Mouse (Mus musculus) neural tube, embryonic 12.5 days (tissue): Measurements from ENCODE around the gene Naip2. TPM values are rescaled to one million over a fixed set of nuclear protein-coding genes. Genes with fewer than 3 reads are reported as not detected.
"Not testable (repeated sequence)": the region's sequence is repeated elsewhere in the genome, so short reads cannot be mapped to it uniquely, and the experiment has no call there.

ENCODE experiments used
- ATAC-seq: fragments of 200-750 bp; cut with Nextera tagmentation; 2 replicates; pipeline ENCODE4 v1.8.0; 2017; ENCODE audit warnings: low read depth, mild to moderate bottlenecking, moderate TSS enrichment, moderate library complexity; ENCODE audit not compliant: low FRiP score
- H3K27ac ChIP-seq: fragments of 300-500 bp; sonication (generic); 2 replicates; pipeline ENCODE4 v1.5.1; 2016
- H3K27me3 ChIP-seq: fragments of 300-500 bp; sonication (generic); replicated peaks from 2 replicates; pipeline ENCODE4 v1.6.1; 2016; ENCODE audit warnings: mild to moderate bottlenecking
- H3K36me3 ChIP-seq: fragments of 300-500 bp; sonication (generic); 2 replicates; pipeline ENCODE4 v1.6.1; 2016; ENCODE audit warnings: mild to moderate bottlenecking
- H3K4me1 ChIP-seq: fragments of 300-500 bp; sonication (generic); 2 replicates; pipeline ENCODE4 v1.6.1; 2016
- H3K4me2 ChIP-seq: fragments of 300-500 bp; sonication (generic); replicated peaks from 2 replicates; pipeline ENCODE4 v1.6.1; 2016; ENCODE audit warnings: mild to moderate bottlenecking
- H3K4me3 ChIP-seq: fragments of 300-500 bp; sonication (generic); 2 replicates; pipeline ENCODE4 v1.5.1; 2016
- H3K9ac ChIP-seq: fragments of 300-500 bp; sonication (generic); 2 replicates; pipeline ENCODE4 v1.6.1; 2016; ENCODE audit warnings: mild to moderate bottlenecking
- H3K9me3 ChIP-seq: fragments of 300-500 bp; sonication (generic); 2 replicates; pipeline ENCODE4 v1.6.1; 2016; ENCODE audit warnings: mild to moderate bottlenecking
- WGBS: fragments of 180-500 bp; shearing (Covaris S2); methylation state at CpG from one replicate; pipeline ENCODE4 v1.1.7; 2016; 5-methylcytosine and 5-hydroxymethylcytosine counted together
- polyA plus RNA-seq: library from polyadenylated mRNA; unstranded; fragments of >200 nt; fragmentation: Nextera tagmentation; extraction: Ambion mirVana; gene quantifications from 2 replicates; pipeline ENCODE4 v1.2.1, GENCODE M21; 2016

The Naip2 gene
- 0.23 and 0.36 TPM in 2 replicates for polyA plus RNA-seq

DNA sequence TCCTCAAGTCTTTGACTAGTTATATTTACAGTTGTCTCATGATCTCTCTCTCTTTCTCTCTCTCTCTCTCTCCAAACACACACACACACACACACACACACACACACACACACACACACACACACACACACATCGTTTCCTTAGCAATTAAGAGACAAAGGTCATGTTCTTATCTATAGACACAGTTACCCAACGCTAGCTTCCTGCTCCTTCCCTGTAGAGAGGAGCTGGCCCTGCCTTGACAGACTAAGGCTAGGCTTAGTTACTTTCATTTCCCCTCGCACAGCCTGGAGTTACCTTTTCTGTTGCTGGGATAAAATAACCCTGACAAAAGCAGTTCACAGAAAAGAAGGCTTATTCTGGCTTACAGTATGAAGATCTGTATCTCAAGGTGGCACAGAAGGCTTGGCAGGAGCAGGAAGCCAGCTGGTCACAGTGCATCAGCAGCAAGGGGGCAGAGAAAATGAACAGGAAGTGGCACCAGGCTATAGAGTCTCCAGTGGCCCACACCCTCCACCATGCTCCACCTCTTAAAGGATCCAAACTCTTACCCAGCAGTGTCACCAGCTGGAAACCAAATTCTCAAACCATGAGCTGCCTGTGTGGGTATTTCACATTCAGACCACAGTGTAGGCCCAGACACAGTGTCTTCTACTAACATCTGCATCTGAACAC, at the start of gene Naip2:
TSS of gene Naip2 (minus strand) at position 434 of the 675 bp plus-strand sequence.
- not testable (repeated sequence) for H3K36me3 ChIP-seq, ATAC-seq, H3K9ac ChIP-seq, H3K4me1 ChIP-seq, H3K27ac ChIP-seq, H3K9me3 ChIP-seq, H3K4me3 ChIP-seq, H3K4me2 ChIP-seq, H3K27me3 ChIP-seq
- 72% methylated on average over 3 of the region's 3 CpGs for WGBS

DNA sequence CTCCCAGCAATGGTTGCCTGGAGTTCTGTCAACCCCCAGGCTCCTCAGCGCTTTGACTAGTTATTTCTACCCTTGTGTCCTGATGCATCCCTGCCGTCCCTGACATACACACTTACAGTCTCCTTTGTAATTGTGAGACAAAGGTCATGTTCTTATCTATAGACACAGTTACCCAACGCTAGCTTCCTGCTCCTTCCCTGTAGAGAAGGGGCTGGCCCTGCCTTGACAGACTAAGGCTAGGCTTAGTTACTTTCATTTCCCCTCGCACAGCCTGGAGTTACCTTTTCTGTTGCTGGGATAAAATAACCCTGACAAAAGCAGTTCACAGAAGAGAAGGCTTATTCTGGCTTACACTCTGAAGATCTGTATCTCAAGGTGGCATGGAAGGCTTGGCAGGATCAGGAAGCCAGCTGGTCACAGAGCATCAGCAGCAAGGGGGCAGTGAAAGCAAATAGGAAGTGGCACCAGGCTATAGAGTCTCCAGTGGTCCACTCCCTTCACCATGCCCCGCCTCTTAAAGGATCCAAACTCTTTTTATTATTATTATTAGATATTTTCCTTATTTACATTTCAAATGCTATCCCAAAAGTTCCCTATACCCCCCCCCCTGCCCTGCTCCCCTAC, 45.1 kb upstream of the Naip2 start:
- 82% methylated on average over 5 of the region's 5 CpGs for WGBS
- H3K4me3 ChIP-seq, H3K4me1 ChIP-seq, H3K9ac ChIP-seq, H3K9me3 ChIP-seq, H3K27ac ChIP-seq, H3K4me2 ChIP-seq, ATAC-seq, H3K36me3 ChIP-seq, H3K27me3 ChIP-seq: not testable (repeated sequence)

DNA sequence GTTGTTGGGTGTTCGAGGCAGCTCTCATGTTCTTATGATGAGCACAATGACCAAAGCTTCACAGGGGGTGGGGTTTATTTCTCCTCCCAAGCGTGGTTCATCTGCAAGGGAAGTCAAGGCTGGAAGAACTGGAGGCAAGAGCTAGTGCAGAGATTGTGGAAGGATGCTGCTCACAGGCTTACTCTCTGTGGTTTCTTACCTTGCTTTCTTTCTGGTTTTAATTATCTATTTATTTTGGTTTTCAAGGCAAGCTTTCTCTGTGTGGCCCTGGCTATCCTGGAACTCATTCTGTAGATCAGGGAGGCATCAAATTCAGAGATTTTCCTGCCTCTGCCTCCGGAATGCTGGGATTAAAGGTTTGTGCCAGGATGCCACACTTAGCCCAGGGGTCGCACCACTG, 44.3 kb upstream of the Naip2 start, which contains the start of gene Naip5:
TSS of gene Naip5 (minus strand) at position 101 of the 400 bp plus-strand sequence.
- not testable (repeated sequence) for H3K4me3 ChIP-seq, H3K36me3 ChIP-seq, H3K9ac ChIP-seq, H3K4me2 ChIP-seq, H3K4me1 ChIP-seq, H3K27me3 ChIP-seq, H3K27ac ChIP-seq, ATAC-seq, H3K9me3 ChIP-seq
- 77% methylated on average over 4 of the region's 4 CpGs for WGBS

DNA sequence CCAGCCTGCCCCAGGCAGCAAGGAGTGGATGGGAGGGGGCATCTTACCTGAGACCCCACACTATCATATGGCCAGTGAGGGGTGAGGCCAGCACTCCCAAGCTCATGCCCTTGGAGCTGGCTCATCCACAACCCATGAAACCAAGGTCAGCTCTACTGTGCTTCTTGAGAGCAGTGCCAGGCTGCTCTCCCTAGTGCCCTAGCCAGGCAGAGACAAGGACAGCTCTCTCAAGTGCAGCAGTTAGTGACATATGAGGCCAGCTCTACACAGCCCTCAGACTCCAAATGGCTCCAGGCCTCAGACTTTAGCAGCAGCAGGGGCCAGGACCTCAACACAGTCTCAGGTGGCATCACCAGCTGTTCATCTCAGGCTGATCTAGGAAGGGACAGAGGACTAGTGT, 41.8 kb upstream of the Naip2 start:
- no peaks in the 10 kb centered on the region for H3K4me1 ChIP-seq
- no peak overlapping the region for H3K9ac ChIP-seq
- no peaks in the 10 kb centered on the region for H3K9me3 ChIP-seq
- no peaks in the 10 kb centered on the region for H3K36me3 ChIP-seq
- H3K27ac ChIP-seq, result no peak overlapping the region
- H3K4me2 ChIP-seq, result no peak overlapping the region
- H3K4me3 ChIP-seq, result no peak overlapping the region
- H3K27me3 ChIP-seq, result no peaks in the 10 kb centered on the region
- ATAC-seq, result no peak

DNA sequence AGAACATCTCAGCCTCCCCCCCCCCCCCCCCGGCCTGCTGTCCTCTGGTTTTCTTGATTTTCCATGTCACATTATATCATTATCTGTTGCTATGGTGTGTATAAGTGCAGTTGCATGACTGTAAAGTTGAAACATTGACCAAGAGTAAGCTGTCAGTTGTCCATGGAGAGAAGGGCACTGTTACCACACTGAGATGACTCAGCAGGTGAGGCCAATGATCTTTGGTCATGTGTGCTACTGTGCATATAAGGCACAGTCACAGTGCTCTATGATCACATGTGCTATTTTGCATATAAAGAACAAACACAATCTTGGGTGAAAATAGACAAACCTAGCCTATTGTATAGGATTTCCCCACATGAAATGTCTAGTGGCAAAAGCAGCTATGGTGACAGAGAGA, 11.8 kb upstream of the Naip2 start:
- not testable (repeated sequence) for H3K27ac ChIP-seq, H3K27me3 ChIP-seq, H3K4me3 ChIP-seq, ATAC-seq, H3K4me2 ChIP-seq, H3K4me1 ChIP-seq, H3K9me3 ChIP-seq, H3K36me3 ChIP-seq, H3K9ac ChIP-seq
- WGBS, result no CpG with 5 or more reads among the region's 1 CpGs

DNA sequence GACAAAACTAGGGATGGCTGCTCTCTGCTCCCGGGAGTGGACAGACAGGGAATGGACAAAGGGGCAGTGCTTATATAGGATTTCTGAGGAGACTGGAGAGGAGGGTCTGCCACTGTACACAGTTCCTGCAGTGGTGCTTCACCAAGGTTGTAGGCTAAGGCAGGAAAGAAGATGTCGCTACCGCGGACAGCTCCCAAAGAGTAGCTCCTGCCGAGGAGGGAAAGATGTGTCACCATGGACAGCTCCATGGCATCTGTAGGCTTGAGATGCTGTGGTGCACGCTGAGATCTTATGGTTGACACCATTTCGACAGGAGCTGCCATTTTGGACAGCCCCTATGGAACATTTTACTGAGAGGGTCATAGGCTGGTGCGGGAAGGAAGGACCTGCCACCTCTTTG, 8.6 kb upstream of the Naip2 start:
- no peaks in the 10 kb centered on the region for H3K27me3 ChIP-seq
- H3K36me3 ChIP-seq, result no peaks in the 10 kb centered on the region
- no peak overlapping the region for H3K4me2 ChIP-seq
- 35% methylated on average over 8 of the region's 8 CpGs for WGBS
- H3K27ac ChIP-seq, result no peak overlapping the region
- no peak for ATAC-seq
- no peaks in the 10 kb centered on the region for H3K9me3 ChIP-seq
- no peaks in the 10 kb centered on the region for H3K4me1 ChIP-seq
- no peak overlapping the region for H3K9ac ChIP-seq
- H3K4me3 ChIP-seq, result no peak overlapping the region

DNA sequence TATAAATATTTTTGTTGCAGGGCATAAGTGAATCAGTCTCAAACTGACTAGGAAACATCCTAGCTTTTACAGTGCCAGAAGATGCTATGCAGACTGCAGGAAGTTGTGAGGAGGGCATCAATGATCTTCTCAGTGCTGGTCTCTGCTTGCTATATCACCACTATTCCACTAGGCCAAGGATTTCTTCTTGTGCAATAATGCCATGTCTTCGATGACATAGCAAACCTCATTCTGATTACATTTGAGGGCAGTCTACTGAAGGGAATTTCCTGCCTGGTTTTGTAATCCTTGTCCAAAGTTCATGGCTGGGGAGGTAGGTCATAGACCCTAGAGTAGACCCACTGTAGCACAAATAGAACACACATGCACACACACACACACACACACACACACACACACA, 1.4 kb upstream of the Naip2 start:
- no peak for ATAC-seq
- Histone ChIP-seq H3K4me3 (no peak overlapping the region), H3K4me2 (no peak overlapping the region), H3K4me1 (no peaks in the 10 kb centered on the region), H3K36me3 (no peaks in the 10 kb centered on the region), H3K27ac (no peak overlapping the region), H3K9me3 (no peaks in the 10 kb centered on the region), H3K9ac (no peak overlapping the region), H3K27me3 (no peaks in the 10 kb centered on the region)
- 88% methylated on average over 1 of the region's 1 CpGs for WGBS

DNA sequence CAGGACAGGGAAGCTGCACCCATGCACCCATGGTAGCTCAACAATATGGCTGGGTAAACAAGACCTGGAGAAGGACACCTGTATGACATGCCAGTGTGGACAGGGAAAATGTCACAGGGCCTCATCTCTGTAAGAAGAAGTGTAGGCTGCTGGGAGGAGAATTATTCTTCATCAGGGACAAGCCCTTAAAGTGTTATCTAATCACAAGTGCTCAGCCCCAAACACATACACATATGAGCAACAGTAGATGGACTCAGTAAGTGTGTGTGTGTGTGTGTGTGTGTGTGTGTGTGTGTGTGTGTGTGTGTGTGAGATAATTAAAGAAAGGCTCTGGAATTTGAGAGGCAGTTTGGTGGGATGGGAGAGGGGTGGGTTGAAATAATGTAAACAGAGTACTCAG, 1.1 kb downstream of the Naip2 start:
- Histone ChIP-seq H3K9ac (no peak overlapping the region), H3K4me1 (no peaks in the 10 kb centered on the region), H3K36me3 (no peaks in the 10 kb centered on the region), H3K4me3 (no peak overlapping the region), H3K27ac (no peak overlapping the region), H3K9me3 (no peaks in the 10 kb centered on the region), H3K27me3 (no peaks in the 10 kb centered on the region), H3K4me2 (no peak overlapping the region)
- ATAC-seq, result no peak

DNA sequence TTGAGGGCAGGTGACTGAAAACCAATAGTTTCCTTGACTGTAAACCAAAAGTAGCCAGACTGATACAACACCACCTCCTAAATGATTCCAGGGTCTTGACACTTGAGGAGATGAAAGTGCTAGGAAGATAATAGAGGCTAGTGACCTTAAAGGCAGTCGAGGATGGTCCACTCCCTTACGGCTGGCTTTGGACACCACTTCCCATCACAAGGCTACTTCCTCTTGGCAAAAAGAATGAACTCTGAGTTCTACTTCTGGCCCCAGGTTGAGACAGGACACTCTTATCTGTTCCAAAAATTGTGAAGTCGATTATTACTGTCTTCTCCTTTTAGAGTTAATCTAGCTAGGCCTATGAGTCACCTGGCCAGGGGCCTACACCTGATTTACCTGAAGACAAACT, 6.5 kb downstream of the Naip2 start:
- H3K9me3 ChIP-seq, result no peaks in the 10 kb centered on the region
- H3K36me3 ChIP-seq, result no peaks in the 10 kb centered on the region
- no peak overlapping the region for H3K4me2 ChIP-seq
- H3K9ac ChIP-seq, result no peak overlapping the region
- 89% methylated on average over 3 of the region's 3 CpGs for WGBS
- H3K4me1 ChIP-seq, result no peaks in the 10 kb centered on the region
- no peak for ATAC-seq
- H3K4me3 ChIP-seq, result no peak overlapping the region
- H3K27me3 ChIP-seq, result no peaks in the 10 kb centered on the region
- H3K27ac ChIP-seq, result no peak overlapping the region

DNA sequence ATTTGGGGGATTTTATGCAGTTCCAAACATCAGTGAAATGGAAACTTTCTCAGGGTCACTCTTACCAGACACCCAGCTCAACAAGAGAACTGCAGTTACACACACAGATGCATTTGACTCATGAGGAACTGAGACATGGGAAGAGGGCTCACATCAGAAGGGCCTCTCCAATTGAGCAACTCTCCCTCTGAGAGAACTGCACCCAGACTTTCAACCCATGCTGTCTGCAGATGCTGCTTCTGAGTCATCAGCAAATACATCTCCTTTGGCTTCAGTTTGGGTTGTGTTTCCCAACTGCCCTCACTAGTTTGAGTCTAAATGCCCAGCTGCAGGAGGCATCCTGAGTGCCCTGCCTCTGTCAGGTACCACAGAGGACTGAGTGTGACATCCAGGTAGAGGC, 18.8 kb downstream of the Naip2 start:
- not testable (repeated sequence) for H3K27ac ChIP-seq, H3K36me3 ChIP-seq, ATAC-seq, H3K27me3 ChIP-seq, H3K4me2 ChIP-seq, H3K9ac ChIP-seq, H3K4me3 ChIP-seq, H3K4me1 ChIP-seq, H3K9me3 ChIP-seq

DNA sequence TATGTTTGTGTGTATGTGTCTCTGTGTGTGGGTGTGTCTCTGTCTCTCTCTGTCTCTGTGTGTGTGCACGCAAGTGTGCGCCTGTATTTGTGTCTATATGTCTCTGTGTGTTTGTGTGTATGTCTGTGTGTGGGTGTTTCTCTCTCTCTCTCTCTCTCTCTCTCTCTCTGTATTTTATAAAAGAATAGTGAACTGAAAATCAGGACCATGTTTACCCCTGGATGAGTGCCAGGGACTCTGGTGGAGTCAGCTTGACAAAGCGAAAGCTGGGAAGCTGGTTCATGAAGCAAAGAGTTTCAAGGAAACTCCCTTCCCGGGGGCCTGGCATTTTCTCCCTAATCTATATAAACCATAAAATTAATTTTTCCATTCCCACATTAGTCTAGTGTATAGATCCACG, 27.5 kb downstream of the Naip2 start:
- not testable (repeated sequence) for H3K27me3 ChIP-seq, H3K4me3 ChIP-seq, H3K36me3 ChIP-seq, H3K27ac ChIP-seq, ATAC-seq, H3K4me2 ChIP-seq, H3K9ac ChIP-seq, H3K9me3 ChIP-seq, H3K4me1 ChIP-seq
- WGBS, result 85% methylated on average over 4 of the region's 5 CpGs

DNA sequence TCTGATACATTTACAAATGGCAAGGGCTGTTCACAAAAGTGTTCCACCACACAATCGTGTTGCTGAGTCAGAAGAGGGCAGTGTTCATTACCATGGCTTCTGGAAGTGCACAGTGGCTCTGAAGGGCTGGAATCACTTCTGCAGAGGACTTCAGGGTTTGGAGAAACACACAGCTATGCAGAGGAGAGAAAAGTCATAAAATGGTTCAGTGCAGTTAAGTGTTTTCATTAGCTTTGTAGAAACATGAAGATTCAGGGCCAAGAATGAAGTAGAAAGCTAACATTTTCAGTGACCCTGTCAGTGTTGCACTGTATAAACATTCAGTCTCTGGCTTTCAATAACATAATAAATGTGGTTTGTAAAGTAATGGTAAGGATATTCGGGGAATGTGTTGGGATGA, 35.5 kb downstream of the Naip2 start:
- not testable (repeated sequence) for H3K4me2 ChIP-seq, H3K9ac ChIP-seq, H3K36me3 ChIP-seq, ATAC-seq, H3K4me3 ChIP-seq, H3K9me3 ChIP-seq, H3K4me1 ChIP-seq, H3K27me3 ChIP-seq, H3K27ac ChIP-seq
- 68% methylated on average over 2 of the region's 2 CpGs for WGBS

DNA sequence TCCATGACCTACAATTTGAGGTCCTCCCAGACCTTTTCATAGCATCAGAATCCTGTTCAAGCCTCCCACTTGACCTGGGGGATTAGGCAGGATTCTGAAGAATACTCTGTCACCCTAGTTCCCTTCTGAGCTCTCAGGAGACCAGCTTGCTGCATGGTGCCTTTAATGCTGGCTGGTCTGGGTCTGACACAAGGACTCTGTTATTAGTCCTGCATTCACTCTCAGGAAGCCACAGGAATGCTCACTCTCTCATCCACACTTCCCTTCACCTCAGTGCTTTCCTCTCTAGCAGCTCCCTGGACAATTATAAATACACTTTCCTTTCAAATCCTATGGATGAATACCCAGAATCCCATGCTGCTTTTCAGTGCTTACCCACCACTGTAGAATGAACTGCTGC, 39.4 kb downstream of the Naip2 start:
- ATAC-seq, H3K4me2 ChIP-seq: not testable (repeated sequence)

More for the DNA sequence above, 39.4 kb downstream of the Naip2 start:
- not testable (repeated sequence) for H3K4me3 ChIP-seq, H3K9me3 ChIP-seq, H3K27ac ChIP-seq, H3K27me3 ChIP-seq, H3K4me1 ChIP-seq, H3K9ac ChIP-seq, H3K36me3 ChIP-seq
